Mouse (Mus musculus) neural tube, embryonic 13.5 days (tissue): Measurements from ENCODE around the gene Atp13a5. TPM values are rescaled to one million over a fixed set of nuclear protein-coding genes. Genes with fewer than 3 reads are reported as not detected.

Source experiments
- ATAC-seq: fragments of 200-750 bp; cut with Nextera tagmentation; 2 replicates; pipeline ENCODE4 v1.8.0; 2017; ENCODE audit warnings: low read depth, mild to moderate bottlenecking, moderate TSS enrichment, moderate library complexity
- H3K27ac ChIP-seq: fragments of 300-500 bp; sonication (generic); replicated peaks from 2 replicates; pipeline ENCODE4 v1.5.1; 2015; ENCODE audit warnings: moderate library complexity, mild to moderate bottlenecking, inconsistent platforms
- H3K27me3 ChIP-seq: fragments of 300-500 bp; sonication (generic); 2 replicates; pipeline ENCODE4 v1.6.1; 2015; ENCODE audit warnings: mild to moderate bottlenecking, inconsistent platforms
- H3K36me3 ChIP-seq: fragments of 300-500 bp; sonication (generic); 2 replicates; pipeline ENCODE4 v1.6.1; 2015; ENCODE audit warnings: mild to moderate bottlenecking, inconsistent platforms
- H3K4me1 ChIP-seq: fragments of 300-500 bp; sonication (generic); replicated peaks from 2 replicates; pipeline ENCODE4 v1.6.1; 2015; ENCODE audit warnings: inconsistent platforms
- H3K4me2 ChIP-seq: fragments of 300-500 bp; sonication (generic); 2 replicates; pipeline ENCODE4 v1.6.1; 2015; ENCODE audit warnings: inconsistent platforms, mild to moderate bottlenecking, moderate library complexity
- H3K4me3 ChIP-seq: fragments of 300-500 bp; sonication (generic); 2 replicates; pipeline ENCODE4 v1.5.1; 2015; ENCODE audit warnings: mild to moderate bottlenecking, inconsistent platforms
- H3K9ac ChIP-seq: fragments of 300-500 bp; sonication (generic); 2 replicates; pipeline ENCODE4 v1.6.1; 2015; ENCODE audit warnings: moderate library complexity, mild to moderate bottlenecking, inconsistent platforms
- H3K9me3 ChIP-seq: fragments of 300-500 bp; sonication (generic); 2 replicates; pipeline ENCODE4 v1.6.1; 2016; ENCODE audit warnings: inconsistent platforms
- WGBS: fragments of 180-500 bp; shearing (Covaris S2); methylation state at CpG from one replicate; pipeline ENCODE4 v1.1.7; 2015; 5-methylcytosine and 5-hydroxymethylcytosine counted together
- polyA plus RNA-seq: library from polyadenylated mRNA; unstranded; fragments of >200 nt; fragmentation: Nextera tagmentation; extraction: Ambion mirVana; gene quantifications from 2 replicates; pipeline ENCODE4 v1.2.1, GENCODE M21; 2015

The Atp13a5 gene
- polyA plus RNA-seq, 1 experiment from 2014 or later: 0.91 TPM

- H3K27me3 ChIP-seq: no peaks in the 10 kb centered on the region
- H3K4me3 ChIP-seq: no peak overlapping the region
- no peak overlapping the region for H3K4me2 ChIP-seq
- WGBS: 33% methylated on average over 5 of the region's 5 CpGs
- no peaks in the 10 kb centered on the region for H3K36me3 ChIP-seq
- no peaks in the 10 kb centered on the region for H3K9me3 ChIP-seq
- H3K27ac ChIP-seq: no peak overlapping the region
- no peak for ATAC-seq
- H3K4me1 ChIP-seq: peaks cover 6% of the 10 kb centered on the region; the same call in 1 of the 2 replicates
- H3K9ac ChIP-seq: no peak overlapping the region
These were observed 180.1 kb downstream of the Atp13a5 start for GRCm38 (mm10) chr16:29198461-29198860.

DNA sequence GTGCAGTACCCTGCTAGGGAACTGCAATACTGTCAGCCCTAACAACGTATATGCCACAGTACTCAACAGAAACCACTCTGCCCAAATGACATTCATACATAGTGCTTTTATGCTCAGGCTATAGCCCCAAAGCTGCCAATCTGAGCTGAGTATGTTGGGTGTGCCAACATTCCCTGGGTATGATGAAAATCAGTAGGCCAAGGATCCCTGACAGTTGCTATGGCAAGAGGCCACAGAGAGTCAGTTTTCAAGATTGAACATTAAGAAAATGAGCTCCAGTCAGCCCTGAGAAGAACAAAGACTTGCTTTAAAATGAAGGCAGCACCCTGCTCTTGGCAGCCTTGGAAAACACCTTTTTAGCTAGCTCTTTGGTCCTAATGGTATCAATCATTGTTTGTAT, 183.4 kb downstream of the Atp13a5 start:
- 73% methylated on average over 1 of the region's 1 CpGs for whole genome bisulfite sequencing
- peaks cover 6% of the 10 kb centered on the region; the same call in 1 of the 2 replicates for H3K4me1 ChIP-seq
- no peaks in the 10 kb centered on the region for H3K9me3 ChIP-seq
- H3K4me3 ChIP-seq: no peak overlapping the region
- ATAC-seq: no peak
- no peaks in the 10 kb centered on the region for H3K36me3 ChIP-seq
- no peak overlapping the region for H3K27ac ChIP-seq
- no peak overlapping the region for H3K9ac ChIP-seq
- H3K27me3 ChIP-seq: no peaks in the 10 kb centered on the region
- no peak overlapping the region for H3K4me2 ChIP-seq

DNA sequence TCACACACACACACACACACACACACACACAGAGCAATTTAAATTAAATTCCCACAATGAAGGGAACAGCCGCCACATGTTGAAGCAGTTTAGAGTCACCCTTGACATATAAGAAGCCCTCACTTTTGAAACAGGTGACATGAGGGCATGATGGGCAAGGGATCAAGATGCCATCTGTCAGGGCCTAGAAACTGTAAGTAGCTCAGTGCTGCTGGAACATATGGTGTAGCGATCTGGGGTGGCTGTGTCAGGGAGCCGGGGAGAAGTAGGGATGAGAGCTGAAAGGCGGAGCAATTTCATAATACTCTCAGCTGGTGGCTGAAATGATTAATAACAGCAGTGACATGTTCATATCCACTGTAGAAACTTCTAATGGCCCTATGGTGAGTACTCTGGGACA, 184.6 kb downstream of the Atp13a5 start:
- 71% methylated on average over 4 of the region's 4 CpGs for WGBS
- Histone ChIP-seq H3K4me3 (no peak overlapping the region), H3K9me3 (no peaks in the 10 kb centered on the region), H3K27me3 (no peaks in the 10 kb centered on the region), H3K27ac (no peak overlapping the region), H3K9ac (no peak overlapping the region), H3K4me2 (no peak overlapping the region), H3K36me3 (no peaks in the 10 kb centered on the region), H3K4me1 (peaks cover 6% of the 10 kb centered on the region; the same call in 1 of the 2 replicates)
- ATAC-seq: no peak

GRCm38 (mm10) chr16:29192911-29193310, 185.6 kb downstream of the Atp13a5 start:
- Histone ChIP-seq H3K4me1 (peaks cover 6% of the 10 kb centered on the region; the same call in 1 of the 2 replicates), H3K4me3 (no peak overlapping the region), H3K9ac (no peak overlapping the region), H3K4me2 (no peak overlapping the region), H3K9me3 (no peaks in the 10 kb centered on the region), H3K36me3 (no peaks in the 10 kb centered on the region), H3K27me3 (no peaks in the 10 kb centered on the region), H3K27ac (no peak overlapping the region)
- ATAC-seq: no peak
- 22% methylated on average over 5 of the region's 5 CpGs for WGBS

Other genes with a start within 250 kb of the Atp13a5 start
- gene Hrasls, start 169.0 kb downstream of the Atp13a5 start, polyA plus RNA-seq: 1.5 and 2.5 TPM in 2 replicates
- gene Atp13a4, start 166.1 kb upstream of the Atp13a5 start, polyA plus RNA-seq: 0.43 and 0.99 TPM in 2 replicates
- 38.2 and 39.8 TPM in 2 replicates for gene Opa1, start 200.6 kb upstream of the Atp13a5 start, polyA plus RNA-seq